Mouse (Mus musculus) olfactory bulb, adult 2 months (tissue): ENCODE data around the gene Gm38655. TPM values are rescaled to one million over a fixed set of nuclear protein-coding genes. Genes with fewer than 3 reads are reported as not detected.
"Not testable (repeated sequence)": the region's sequence is repeated elsewhere in the genome, so short reads cannot be mapped to it uniquely, and the experiment has no call there.

Source experiments
- H3K27ac ChIP-seq: fragments of 200-500 bp; 2 replicates; pipeline ENCODE4 v1.5.1; 2012; ENCODE audit warnings: low read depth, low read length; ENCODE audit not compliant: insufficient read depth
- H3K4me1 ChIP-seq: fragments of 200-500 bp; 2 replicates; pipeline ENCODE4 v1.6.1; 2012; ENCODE audit warnings: low read length; ENCODE audit not compliant: control insufficient read depth, insufficient read depth
- H3K4me3 ChIP-seq: fragments of 200-500 bp; 2 replicates; pipeline ENCODE4 v1.5.1; 2012; ENCODE audit warnings: mild to moderate bottlenecking, low read depth, low read length, moderate library complexity; ENCODE audit not compliant: insufficient read depth
- CTCF ChIP-seq: fragments of 200-500 bp; IDR thresholded peaks from 2 replicates; pipeline ENCODE4 v1.5.1; 2012; ENCODE audit warnings: low read depth, mild to moderate bottlenecking, low read length, moderate library complexity; ENCODE audit not compliant: insufficient read depth
- POLR2A ChIP-seq: fragments of 200-500 bp; IDR thresholded peaks from 2 replicates; pipeline ENCODE4 v1.6.1; 2012; ENCODE audit warnings: mild to moderate bottlenecking, low read depth, low read length, moderate library complexity; ENCODE audit not compliant: insufficient read depth
- WGBS: fragments of 180-500 bp; shearing (Covaris S2); methylation state at CpG from one replicate; pipeline ENCODE4 v1.1.7; 2018; 5-methylcytosine and 5-hydroxymethylcytosine counted together
- polyA plus RNA-seq: library from polyadenylated mRNA; stranded (reverse); fragments of >200 nt; gene quantifications from 2 replicates; pipeline ENCODE4 v1.2.4, GENCODE M21; 2012; ENCODE audit warnings: low replicate concordance; ENCODE audit not compliant: missing spikeins, insufficient read depth, insufficient read length

The Gm38655 gene
- polyA plus RNA-seq, 1 experiment, result not detected

DNA sequence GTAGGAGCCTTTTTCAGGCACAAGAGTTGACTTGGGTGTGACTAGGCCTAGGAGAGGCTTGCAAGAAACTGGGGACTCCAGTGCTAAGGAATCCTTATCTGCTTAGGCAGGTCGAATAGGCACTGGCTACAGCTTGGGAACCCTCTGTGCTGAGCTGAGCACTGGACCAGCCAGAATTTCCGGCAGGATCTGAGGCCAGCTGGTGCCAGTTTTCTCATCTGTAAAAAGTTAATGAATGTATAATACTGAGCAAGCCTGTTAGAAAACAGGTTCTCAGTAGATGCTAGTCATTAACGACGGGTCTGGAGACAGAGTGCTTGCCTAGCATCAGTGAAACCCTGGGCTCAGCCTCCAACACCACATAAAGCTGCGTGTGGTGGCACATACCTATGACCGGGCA is 39.6 kb downstream of the Gm38655 start:
- Histone ChIP-seq H3K4me1 (peaks cover 12% of the 10 kb centered on the region), H3K4me3 (no peak overlapping the region), H3K27ac (no peak overlapping the region)
- WGBS, result 80% methylated on average over 6 of the region's 6 CpGs
- TF ChIP-seq CTCF (no peak), POLR2A (no peak)

DNA sequence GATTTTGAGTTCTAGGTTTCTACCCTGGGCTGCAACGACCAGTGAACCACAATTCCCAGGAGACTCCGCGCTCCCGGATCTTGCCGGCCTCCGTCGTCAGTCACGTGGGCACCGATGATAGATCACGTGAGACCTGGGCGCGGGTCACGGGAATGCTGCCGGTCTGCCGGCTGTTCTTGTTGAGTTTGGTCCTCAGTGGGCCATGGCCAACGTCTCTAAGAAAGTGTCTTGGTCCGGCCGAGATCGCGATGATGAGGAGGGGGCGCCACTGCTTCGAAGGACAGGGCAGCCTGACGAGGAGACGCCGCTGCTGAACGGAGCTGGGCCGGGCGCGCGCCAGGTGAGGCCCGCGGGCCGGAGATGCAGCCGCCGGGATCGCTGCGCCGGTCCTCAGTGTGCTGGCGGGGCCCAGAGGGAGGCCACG is 42.0 kb downstream of the Gm38655 start, which contains the start of gene Clcn7:
Gene Clcn7 (plus strand): TSS at position 117 of the 424 bp plus-strand sequence.
- Histone ChIP-seq H3K27ac (no peak within 1 kb of the TSS), H3K4me1 (peaks cover 12% of the 10 kb centered on the region), H3K4me3 (peak within 1 kb of the TSS; percentile 94)
- WGBS, result under 1% methylated on average over 40 of the region's 40 CpGs
- TF ChIP-seq POLR2A (peak; percentile 60; the same call in 1 of the 2 replicates), CTCF (no peak)

DNA sequence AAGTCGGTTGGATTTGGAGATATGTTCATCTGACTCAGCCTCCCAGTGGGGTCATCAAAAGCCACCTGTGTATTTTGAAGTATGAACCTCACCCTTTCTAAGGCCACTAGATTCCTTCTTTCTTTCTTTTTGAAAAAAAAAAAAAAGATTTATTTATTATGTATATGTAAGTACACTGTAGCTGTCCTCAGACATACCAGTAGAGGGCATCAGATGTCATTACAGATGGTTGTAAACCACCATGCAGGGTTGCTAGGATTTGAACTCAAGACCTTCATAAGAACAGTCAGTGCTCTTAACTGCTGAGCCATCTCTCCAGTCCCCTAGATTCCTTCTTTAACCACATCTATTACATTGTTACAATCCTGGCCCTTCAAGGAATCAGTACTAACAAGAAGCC is 45.2 kb downstream of the Gm38655 start:
- Histone ChIP-seq H3K4me3 (no peak overlapping the region), H3K27ac (no peak overlapping the region), H3K4me1 (no peaks in the 10 kb centered on the region)
- TF ChIP-seq CTCF, result no peak
- TF ChIP-seq POLR2A, result no peak
- WGBS, result 100% methylated on average over 1 of the region's 1 CpGs

DNA sequence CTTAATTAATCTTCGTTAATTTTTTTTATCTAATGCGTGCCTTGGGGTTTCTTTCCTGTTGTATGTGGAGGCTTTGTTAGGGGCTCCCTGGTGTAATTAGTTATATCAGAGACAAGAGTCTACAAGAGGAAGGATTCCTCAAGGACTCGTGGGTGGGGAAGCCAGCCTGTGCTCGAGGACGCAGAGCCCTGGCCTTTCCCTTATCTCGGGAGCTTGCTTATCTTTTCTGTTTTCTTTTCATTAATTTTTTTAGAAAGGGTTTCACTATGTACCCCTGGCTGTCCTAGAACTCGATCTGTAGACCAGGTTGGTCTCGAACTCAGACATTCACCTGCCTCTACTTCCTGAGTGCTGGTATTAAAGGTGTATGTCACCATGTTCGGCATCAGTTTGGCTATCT is 47.6 kb downstream of the Gm38655 start:
- no peaks in the 10 kb centered on the region for H3K4me1 ChIP-seq
- 72% methylated on average over 9 of the region's 9 CpGs for WGBS

DNA sequence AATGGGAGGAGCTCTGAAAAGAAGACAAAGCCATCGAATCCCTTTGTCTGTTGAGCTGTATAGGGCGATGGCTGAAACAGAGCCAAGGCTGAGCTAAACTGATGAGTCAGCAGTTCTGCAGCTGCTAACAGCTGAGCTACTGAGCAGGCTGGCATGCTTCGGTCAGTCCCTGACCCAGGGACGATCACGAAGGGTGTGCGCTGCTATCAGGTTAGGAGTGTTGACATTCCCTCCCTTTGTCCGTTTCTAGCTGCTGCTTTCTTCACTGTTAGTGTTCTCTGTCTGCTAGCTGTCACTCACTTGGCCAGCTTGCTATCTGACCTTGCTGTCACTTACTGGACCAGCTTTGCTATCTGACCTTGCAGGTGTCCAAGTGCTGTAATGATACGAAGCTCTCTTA is 48.2 kb downstream of the Gm38655 start:
- WGBS, result 42% methylated on average over 8 of the region's 8 CpGs
- Histone ChIP-seq H3K27ac (no peak overlapping the region), H3K4me3 (no peak overlapping the region), H3K4me1 (no peaks in the 10 kb centered on the region)
- TF ChIP-seq CTCF (no peak), POLR2A (no peak)

More for the DNA sequence above, 47.6 kb downstream of the Gm38655 start:
- no peak overlapping the region for H3K27ac ChIP-seq
- TF ChIP-seq POLR2A (no peak), CTCF (no peak)
- H3K4me3 ChIP-seq, result no peak overlapping the region

DNA sequence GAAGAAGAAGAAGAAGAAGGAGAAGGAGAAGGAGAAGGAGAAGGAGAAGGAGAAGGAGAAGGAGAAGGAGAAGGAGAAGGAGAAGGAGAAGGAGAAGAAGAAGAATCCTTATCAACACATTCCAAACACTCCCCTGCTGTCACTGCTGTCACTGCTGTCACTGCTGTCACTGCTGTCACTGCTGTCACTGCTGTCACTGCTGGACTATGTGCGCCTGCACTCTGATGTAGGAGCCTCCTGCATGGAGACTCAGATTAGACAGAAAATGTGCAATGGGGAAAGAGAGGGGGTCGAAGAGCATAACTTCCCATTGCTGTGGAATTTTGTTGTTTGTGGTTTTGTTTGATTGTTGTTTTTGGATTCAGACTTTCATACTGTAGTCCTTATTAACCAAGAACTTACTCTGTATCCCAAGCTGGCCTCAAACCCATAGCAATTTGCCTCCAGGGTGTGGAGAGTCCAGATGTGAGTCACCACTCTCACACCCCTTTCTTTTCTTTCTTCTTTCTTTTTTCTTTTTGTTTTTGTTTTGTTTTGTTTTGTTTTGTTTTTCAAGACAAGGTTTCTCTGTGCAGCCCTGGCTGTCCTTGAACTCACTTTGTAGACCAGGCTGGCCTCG is 49.7 kb downstream of the Gm38655 start:
- not testable (repeated sequence) for H3K4me3 ChIP-seq, H3K27ac ChIP-seq, H3K4me1 ChIP-seq
- 67% methylated on average over 3 of the region's 3 CpGs for WGBS

DNA sequence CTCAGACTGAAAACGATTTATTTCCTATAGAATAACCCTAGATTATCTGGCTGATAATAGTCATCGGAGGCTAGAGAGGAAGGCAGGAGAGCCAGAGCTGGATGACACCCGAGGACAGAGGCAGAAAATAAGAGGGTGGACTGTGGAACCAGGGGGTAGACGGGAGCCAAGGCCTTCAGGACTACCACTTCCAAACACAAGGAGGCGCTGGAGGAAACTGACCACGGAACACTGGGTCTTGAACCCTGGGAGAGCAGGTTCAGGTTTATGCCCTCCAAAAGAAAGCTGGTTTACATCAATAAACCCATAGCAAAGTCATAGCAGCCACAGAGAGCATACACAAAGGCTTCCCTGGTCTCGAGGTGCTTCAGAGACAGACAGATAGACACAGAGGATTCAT is 51.3 kb downstream of the Gm38655 start:
- no peak overlapping the region for H3K4me3 ChIP-seq
- WGBS, result 31% methylated on average over 7 of the region's 7 CpGs
- no peak overlapping the region for H3K27ac ChIP-seq
- H3K4me1 ChIP-seq, result no peaks in the 10 kb centered on the region
- TF ChIP-seq POLR2A, result no peak
- no peak for TF ChIP-seq CTCF

Other genes with a start within 250 kb of the Gm38655 start
- gene Mapk8ip3, start 238.5 kb downstream of the Gm38655 start, polyA plus RNA-seq, result 307 TPM in 1 of 2 replicates, not detected in the other
- not detected in 2 replicates for gene Jpt2, start 214.8 kb downstream of the Gm38655 start, polyA plus RNA-seq
- gene Cramp1l, start 159.7 kb downstream of the Gm38655 start, polyA plus RNA-seq, result not detected in 2 replicates
- not detected in 2 replicates for gene Ift140, start 159.4 kb downstream of the Gm38655 start, polyA plus RNA-seq
- gene Tmem204, start 91.9 kb downstream of the Gm38655 start, polyA plus RNA-seq, result not detected in 2 replicates
- not detected in 2 replicates for gene Telo2, start 59.5 kb downstream of the Gm38655 start, polyA plus RNA-seq
- gene Ptx4, start 54.7 kb downstream of the Gm38655 start, polyA plus RNA-seq, result not detected in 2 replicates
- gene Clcn7, start 42.1 kb downstream of the Gm38655 start, polyA plus RNA-seq, result not detected in 2 replicates
- gene Ccdc154, start 13.0 kb downstream of the Gm38655 start, polyA plus RNA-seq, result not detected in 2 replicates
- not detected in 2 replicates for gene BC003965, start 9.1 kb upstream of the Gm38655 start, polyA plus RNA-seq
- not detected in 2 replicates for gene Unkl, start 12.9 kb upstream of the Gm38655 start, polyA plus RNA-seq
- gene Gnptg, start 64.7 kb upstream of the Gm38655 start, polyA plus RNA-seq, result not detected in 2 replicates
- not detected in 2 replicates for gene Tsr3, start 64.7 kb upstream of the Gm38655 start, polyA plus RNA-seq
- not detected in 2 replicates for gene Baiap3, start 80.9 kb upstream of the Gm38655 start, polyA plus RNA-seq
- gene Ube2i, start 99.2 kb upstream of the Gm38655 start, polyA plus RNA-seq, result 452 TPM in 1 of 2 replicates, not detected in the other
- gene Prss34, start 122.9 kb upstream of the Gm38655 start, polyA plus RNA-seq, result not detected in 2 replicates
- gene Prss28, start 133.2 kb upstream of the Gm38655 start, polyA plus RNA-seq, result not detected in 2 replicates
- not detected in 2 replicates for gene Prss29, start 143.2 kb upstream of the Gm38655 start, polyA plus RNA-seq
- gene Tpsab1, start 170.1 kb upstream of the Gm38655 start, polyA plus RNA-seq, result not detected in 2 replicates
- gene Tpsb2, start 190.8 kb upstream of the Gm38655 start, polyA plus RNA-seq, result not detected in 2 replicates
- gene Tpsg1, start 193.8 kb upstream of the Gm38655 start, polyA plus RNA-seq, result not detected in 2 replicates